Mouse (Mus musculus) ES-Bruce4 (cell line): ENCODE measurements around the gene 9630041A04Rik. TPM values are rescaled to one million over a fixed set of nuclear protein-coding genes. Genes with fewer than 3 reads are reported as not detected.

Experiments used
- H3K27ac ChIP-seq: 2 replicates; pipeline ENCODE4 v1.5.1; 2012; ENCODE audit warnings: low read length, inconsistent platforms; ENCODE audit not compliant: insufficient read depth
- H3K27me3 ChIP-seq: 2 replicates; pipeline ENCODE4 v1.6.1; 2012; ENCODE audit warnings: mild to moderate bottlenecking, low read length, inconsistent platforms; ENCODE audit not compliant: control insufficient read depth, poor library complexity, insufficient read depth, severe bottlenecking
- H3K36me3 ChIP-seq: 2 replicates; pipeline ENCODE4 v1.6.1; 2012; ENCODE audit warnings: inconsistent platforms, mild to moderate bottlenecking, low read length, moderate library complexity; ENCODE audit not compliant: control insufficient read depth, poor library complexity, insufficient read depth, severe bottlenecking
- H3K4me1 ChIP-seq: one replicate; pipeline ENCODE4 v1.8.1; 2011; ENCODE audit warnings: low read length; ENCODE audit not compliant: control insufficient read depth, insufficient read depth
- H3K4me3 ChIP-seq: 2 replicates; pipeline ENCODE4 v1.5.1; 2011; ENCODE audit warnings: low read depth, mild to moderate bottlenecking, low read length
- H3K9ac ChIP-seq: 2 replicates; pipeline ENCODE4 v1.6.1; 2012; ENCODE audit warnings: low read depth, mild to moderate bottlenecking, inconsistent platforms; ENCODE audit not compliant: poor library complexity, severe bottlenecking
- H3K9me3 ChIP-seq: replicated peaks from 2 replicates; pipeline ENCODE4 v1.6.1; 2012; ENCODE audit warnings: mild to moderate bottlenecking, low read length, inconsistent platforms; ENCODE audit not compliant: control insufficient read depth, poor library complexity, insufficient read depth, severe bottlenecking
- CTCF ChIP-seq: IDR thresholded peaks from one replicate; pipeline ENCODE4 v1.8.1; 2011; ENCODE audit warnings: low read depth, low read length
- EP300 ChIP-seq: IDR thresholded peaks from 2 replicates; pipeline ENCODE4 v1.6.1; 2011; ENCODE audit warnings: low read depth, low read length; ENCODE audit not compliant: insufficient read depth
- POLR2A ChIP-seq: IDR thresholded peaks from one replicate; pipeline ENCODE4 v1.8.1; 2011; ENCODE audit warnings: low read length; ENCODE audit not compliant: insufficient read depth
- polyA plus RNA-seq: library from polyadenylated mRNA; stranded (reverse); fragments of >200 nt; gene quantifications from 2 replicates; pipeline ENCODE4 v1.2.4, GENCODE M21; 2011; ENCODE audit warnings: low read depth; ENCODE audit not compliant: missing spikeins, insufficient read depth, insufficient read length

9630041A04Rik gene
- polyA plus RNA-seq, 1 experiment, result not detected

DNA sequence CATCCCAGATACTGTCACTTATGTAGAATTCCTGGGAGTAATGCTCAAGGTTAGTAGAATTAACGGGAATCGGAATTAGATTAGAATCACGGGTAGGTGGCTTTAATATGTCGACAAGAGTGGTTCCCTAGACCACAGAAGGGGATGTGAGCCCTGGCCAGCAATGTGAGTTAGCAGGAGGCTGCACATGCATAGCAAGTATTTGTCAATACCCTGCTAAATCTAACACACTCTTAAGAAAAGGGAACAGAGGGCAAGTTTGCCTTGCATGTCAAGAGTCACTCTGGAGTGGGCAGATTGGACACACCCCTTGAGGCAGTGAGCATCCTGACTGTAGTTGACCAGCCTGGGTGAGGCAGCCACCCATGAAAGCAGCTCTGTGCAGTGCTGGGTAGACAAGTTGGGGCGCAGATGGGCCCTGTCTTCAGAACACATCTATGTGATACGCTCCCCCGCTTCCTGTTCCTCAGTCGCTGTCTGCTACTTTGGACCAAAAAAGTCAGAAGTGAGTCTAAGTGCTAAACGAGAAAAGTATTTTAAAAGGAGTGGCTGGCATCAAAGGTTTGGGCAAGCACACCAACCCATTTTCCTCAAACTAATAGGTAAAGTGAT lies 80.5 kb downstream of the 9630041A04Rik start:
- TF ChIP-seq EP300 (no peak), POLR2A (no peak), CTCF (no peak)
- no peak overlapping the region for H3K4me3 ChIP-seq

DNA sequence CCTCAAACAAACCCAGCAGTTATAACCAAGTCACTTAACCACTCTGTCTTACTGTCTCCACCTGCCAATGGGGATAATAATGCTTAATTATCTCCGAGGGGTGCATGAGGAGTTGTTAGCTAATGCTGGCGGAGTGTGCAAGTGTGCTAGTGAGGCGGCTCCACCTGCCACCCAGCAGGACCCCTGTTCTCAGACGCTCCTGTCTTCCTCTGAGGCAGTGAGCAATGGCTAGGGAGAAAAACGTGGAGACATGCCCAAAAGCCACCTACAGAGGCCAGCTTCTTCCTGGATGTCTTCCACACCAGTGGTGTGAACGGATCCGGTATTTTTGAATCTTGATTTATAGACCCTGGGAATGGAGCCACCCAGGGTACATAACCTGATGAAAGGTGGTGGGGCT lies 83.7 kb downstream of the 9630041A04Rik start:
- H3K27me3 ChIP-seq, result no peaks in the 10 kb centered on the region
- H3K36me3 ChIP-seq, result no peaks in the 10 kb centered on the region
- H3K4me1 ChIP-seq, result no peaks in the 10 kb centered on the region
- no peak overlapping the region for H3K4me3 ChIP-seq
- H3K9ac ChIP-seq, result no peak overlapping the region
- TF ChIP-seq EP300, result no peak
- TF ChIP-seq CTCF, result no peak
- TF ChIP-seq POLR2A, result no peak
- H3K9me3 ChIP-seq, result no peaks in the 10 kb centered on the region
- H3K27ac ChIP-seq, result no peak overlapping the region

More for the DNA sequence above, 80.5 kb downstream of the 9630041A04Rik start:
- Histone ChIP-seq H3K36me3 (no peaks in the 10 kb centered on the region), H3K27ac (no peak overlapping the region), H3K9ac (no peak overlapping the region), H3K9me3 (no peaks in the 10 kb centered on the region), H3K4me1 (no peaks in the 10 kb centered on the region), H3K27me3 (no peaks in the 10 kb centered on the region)

DNA sequence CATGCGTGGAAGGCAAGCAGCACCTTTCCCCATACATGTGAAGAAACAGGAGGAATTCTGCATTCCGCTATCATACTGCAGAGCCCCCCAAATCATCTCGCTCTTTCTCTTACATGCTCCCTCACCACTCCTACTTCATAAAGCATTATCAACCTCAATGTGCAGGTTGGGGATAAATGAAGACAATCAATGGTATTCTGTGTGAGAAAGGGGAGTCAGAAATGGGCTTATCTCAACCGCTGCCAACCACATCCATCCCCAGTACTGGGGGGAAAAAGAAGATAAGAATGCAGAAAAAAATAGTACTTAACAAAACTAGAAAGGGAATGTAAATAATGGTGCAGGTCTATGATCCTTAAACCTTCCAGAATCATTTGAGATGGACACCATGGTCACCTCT lies 84.2 kb downstream of the 9630041A04Rik start:
- Histone ChIP-seq H3K9me3 (no peaks in the 10 kb centered on the region), H3K4me3 (no peak overlapping the region), H3K27me3 (no peaks in the 10 kb centered on the region), H3K36me3 (no peaks in the 10 kb centered on the region), H3K4me1 (no peaks in the 10 kb centered on the region), H3K27ac (no peak overlapping the region), H3K9ac (no peak overlapping the region)
- TF ChIP-seq POLR2A, result no peak
- no peak for TF ChIP-seq EP300
- TF ChIP-seq CTCF, result no peak

DNA sequence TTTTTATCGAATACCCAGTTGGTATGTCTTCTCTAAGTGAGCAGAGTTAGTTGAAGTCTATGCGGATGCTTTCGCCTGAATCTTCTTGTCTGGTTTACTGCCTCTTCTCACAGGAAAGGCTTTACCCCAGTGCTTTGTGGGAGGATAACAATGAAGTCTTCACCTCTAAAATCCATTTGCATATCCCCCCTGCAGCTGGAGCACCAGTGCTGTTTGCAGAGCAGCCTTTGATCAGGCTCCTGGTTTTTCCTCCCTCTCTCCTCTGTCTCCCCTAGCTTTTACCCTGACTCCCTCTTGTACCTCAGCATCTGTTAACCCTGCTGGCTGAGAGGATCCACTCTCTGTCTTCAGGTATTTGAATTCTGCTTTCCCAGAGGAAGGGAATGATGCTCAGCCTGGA lies 88.5 kb downstream of the 9630041A04Rik start:
- Histone ChIP-seq H3K27ac (no peak overlapping the region), H3K4me3 (no peak overlapping the region), H3K9me3 (no peaks in the 10 kb centered on the region), H3K4me1 (no peaks in the 10 kb centered on the region), H3K27me3 (no peaks in the 10 kb centered on the region), H3K9ac (no peak overlapping the region), H3K36me3 (no peaks in the 10 kb centered on the region)
- TF ChIP-seq CTCF, result no peak
- TF ChIP-seq EP300, result no peak
- TF ChIP-seq POLR2A, result no peak

DNA sequence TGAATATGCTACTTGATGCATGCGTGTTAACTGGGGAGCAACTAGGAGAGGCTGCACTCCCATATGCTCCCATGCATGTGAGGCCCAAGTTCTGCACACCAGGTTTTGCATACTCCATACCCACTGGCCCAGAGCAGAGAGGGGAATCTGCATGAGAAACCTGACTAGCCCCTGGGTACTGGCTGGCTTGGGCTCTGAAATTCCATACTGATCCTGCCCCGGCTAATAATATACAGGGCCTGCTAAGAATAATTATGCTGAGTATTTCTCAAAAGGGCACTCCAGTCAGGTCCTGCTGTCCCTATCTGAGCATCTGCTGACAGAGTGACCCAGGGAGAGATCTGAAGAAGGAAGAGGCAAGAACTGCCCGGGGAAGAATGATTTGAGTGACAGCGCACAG lies 92.9 kb downstream of the 9630041A04Rik start:
- H3K27ac ChIP-seq, result no peak overlapping the region
- H3K4me1 ChIP-seq, result no peaks in the 10 kb centered on the region
- H3K36me3 ChIP-seq, result no peaks in the 10 kb centered on the region
- no peak overlapping the region for H3K9ac ChIP-seq
- no peaks in the 10 kb centered on the region for H3K9me3 ChIP-seq
- H3K27me3 ChIP-seq, result no peaks in the 10 kb centered on the region
- H3K4me3 ChIP-seq, result no peak overlapping the region
- no peak for TF ChIP-seq CTCF
- TF ChIP-seq POLR2A, result no peak
- TF ChIP-seq EP300, result no peak

DNA sequence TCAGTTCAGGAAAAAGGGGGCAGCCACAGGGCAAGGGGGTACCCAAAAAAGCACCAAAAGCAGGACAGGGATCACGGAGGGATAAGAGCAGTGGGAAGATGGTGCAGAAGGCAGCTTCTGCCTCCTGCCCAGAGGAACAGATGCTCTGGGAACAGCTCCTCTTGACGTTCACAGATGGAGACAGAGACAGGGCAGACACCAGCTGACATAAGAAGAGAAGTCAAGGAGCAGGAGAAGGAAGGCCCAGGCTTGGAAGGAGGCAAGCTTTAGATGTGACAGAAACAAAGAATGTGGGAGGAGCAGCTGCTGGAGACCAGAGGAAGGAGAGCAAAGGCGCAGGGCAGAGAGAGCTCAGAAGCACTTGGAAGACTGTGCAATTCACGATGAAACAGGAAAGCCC lies 94.6 kb downstream of the 9630041A04Rik start:
- Histone ChIP-seq H3K27me3 (no peaks in the 10 kb centered on the region), H3K36me3 (no peaks in the 10 kb centered on the region), H3K4me1 (no peaks in the 10 kb centered on the region), H3K9ac (no peak overlapping the region), H3K27ac (no peak overlapping the region), H3K9me3 (no peaks in the 10 kb centered on the region), H3K4me3 (no peak overlapping the region)
- TF ChIP-seq POLR2A (no peak), EP300 (no peak), CTCF (no peak)

DNA sequence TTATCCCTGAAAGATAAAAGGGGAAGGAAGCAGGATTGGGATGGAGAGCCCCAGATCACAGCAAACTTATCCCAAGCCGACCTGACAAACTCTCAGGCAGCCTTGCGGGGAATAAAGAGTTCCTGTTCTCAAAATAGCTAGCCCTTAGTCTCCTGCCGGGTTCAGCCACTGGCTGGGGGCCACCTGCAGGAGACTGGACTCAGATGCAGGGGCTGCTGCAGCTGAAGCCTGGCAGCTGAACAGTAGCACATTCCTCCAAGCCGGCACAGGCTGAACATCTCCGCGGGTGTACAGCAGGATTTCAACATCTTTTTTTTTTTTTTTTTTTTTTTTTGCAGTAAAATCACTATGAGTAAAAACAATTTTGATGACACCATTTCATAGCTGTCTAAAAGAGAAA lies 110.2 kb downstream of the 9630041A04Rik start:
- TF ChIP-seq CTCF (no peak), EP300 (no peak), POLR2A (no peak)

More for the DNA sequence above, 110.2 kb downstream of the 9630041A04Rik start:
- no peaks in the 10 kb centered on the region for H3K27me3 ChIP-seq
- H3K9ac ChIP-seq, result no peak overlapping the region
- H3K27ac ChIP-seq, result no peak overlapping the region
- no peak overlapping the region for H3K4me3 ChIP-seq
- H3K9me3 ChIP-seq, result no peaks in the 10 kb centered on the region
- no peaks in the 10 kb centered on the region for H3K4me1 ChIP-seq
- no peaks in the 10 kb centered on the region for H3K36me3 ChIP-seq
